Mouse (Mus musculus) forebrain, embryonic 15.5 days (tissue): ENCODE results near the gene Jmjd7. TPM values are rescaled to one million over a fixed set of nuclear protein-coding genes. Genes with fewer than 3 reads are reported as not detected.

Experiments used
- ATAC-seq: fragments of 200-750 bp; cut with Nextera tagmentation; replicated peaks from 2 replicates; pipeline ENCODE4 v1.8.0; 2017; ENCODE audit warnings: mild to moderate bottlenecking, moderate TSS enrichment, moderate library complexity
- H3K27ac ChIP-seq: fragments of 300-500 bp; sonication (generic); replicated peaks from 2 replicates; pipeline ENCODE4 v1.5.1; 2015; ENCODE audit warnings: mild to moderate bottlenecking, inconsistent platforms
- H3K27me3 ChIP-seq: fragments of 300-500 bp; sonication (generic); 2 replicates; pipeline ENCODE4 v1.6.1; 2015; ENCODE audit warnings: inconsistent platforms
- H3K36me3 ChIP-seq: fragments of 300-500 bp; sonication (generic); 2 replicates; pipeline ENCODE4 v1.6.1; 2015; ENCODE audit warnings: mild to moderate bottlenecking, inconsistent platforms
- H3K4me1 ChIP-seq: fragments of 300-500 bp; sonication (generic); 2 replicates; pipeline ENCODE4 v1.6.1; 2015; ENCODE audit warnings: inconsistent platforms
- H3K4me2 ChIP-seq: fragments of 300-500 bp; sonication (generic); replicated peaks from 2 replicates; pipeline ENCODE4 v1.6.1; 2015; ENCODE audit warnings: mild to moderate bottlenecking, inconsistent platforms
- H3K4me3 ChIP-seq: fragments of 300-500 bp; sonication (generic); 2 replicates; pipeline ENCODE4 v1.5.1; 2015; ENCODE audit warnings: mild to moderate bottlenecking, inconsistent platforms
- H3K9ac ChIP-seq: fragments of 300-500 bp; sonication (generic); replicated peaks from 2 replicates; pipeline ENCODE4 v1.6.1; 2015; ENCODE audit warnings: mild to moderate bottlenecking, inconsistent platforms
- H3K9me3 ChIP-seq: fragments of 300-500 bp; sonication (generic); 2 replicates; pipeline ENCODE4 v1.6.1; 2016; ENCODE audit warnings: inconsistent platforms
- WGBS: fragments of 180-500 bp; shearing (Covaris S2); methylation state at CpG from one replicate; pipeline ENCODE4 v1.1.7; 2015; ENCODE audit warnings: mixed read lengths; 5-methylcytosine and 5-hydroxymethylcytosine counted together
- microRNA-seq: library from miRNA; unstranded; fragments of <30 nt; microRNA quantifications from one replicate; pipeline ENCODE4, GENCODE M21; 2016
- polyA plus RNA-seq: library from polyadenylated mRNA; unstranded; fragments of >200 nt; fragmentation: Nextera tagmentation; extraction: Ambion mirVana; gene quantifications from 2 replicates; pipeline ENCODE4 v1.2.1, GENCODE M21; 2015

The Jmjd7 gene
- polyA plus RNA-seq, 1 experiment from 2014 or later, result 19.1 TPM

DNA sequence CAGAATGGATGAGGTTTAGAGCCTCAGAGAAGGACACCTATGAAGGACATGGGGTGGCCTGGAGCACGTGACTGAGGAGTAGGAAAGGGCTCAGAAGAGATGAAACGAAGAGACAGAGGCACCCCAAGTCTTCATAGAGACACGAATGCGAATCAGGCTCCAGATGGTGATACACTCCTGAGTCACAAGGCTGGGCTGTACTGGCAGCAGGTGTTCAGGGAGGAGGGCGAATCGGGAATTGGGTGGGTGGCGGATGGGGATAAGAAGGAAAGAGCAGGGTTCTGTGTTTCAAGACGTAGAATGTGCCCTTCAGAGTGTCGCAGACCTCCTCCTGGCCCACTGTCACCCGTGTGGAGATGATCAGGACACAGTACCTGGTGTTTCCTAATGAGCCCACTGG lies 38.0 kb downstream of the Jmjd7 start:
- no peaks in the 10 kb centered on the region for H3K4me1 ChIP-seq
- no peaks in the 10 kb centered on the region for H3K27me3 ChIP-seq
- H3K9ac ChIP-seq, result no peak overlapping the region
- H3K4me2 ChIP-seq, result no peak overlapping the region
- 90% methylated on average over 10 of the region's 10 CpGs for WGBS
- H3K9me3 ChIP-seq, result no peaks in the 10 kb centered on the region
- H3K36me3 ChIP-seq, result no peaks in the 10 kb centered on the region
- H3K4me3 ChIP-seq, result no peak overlapping the region
- H3K27ac ChIP-seq, result no peak overlapping the region
- ATAC-seq, result no peak

GRCm38 (mm10) chr2:120066224-120066623 lies 38.9 kb downstream of the Jmjd7 start:
- Histone ChIP-seq H3K4me2 (no peak overlapping the region), H3K27me3 (no peaks in the 10 kb centered on the region), H3K9me3 (no peaks in the 10 kb centered on the region), H3K4me3 (no peak overlapping the region), H3K36me3 (no peaks in the 10 kb centered on the region), H3K9ac (no peak overlapping the region), H3K27ac (no peak overlapping the region), H3K4me1 (no peaks in the 10 kb centered on the region)
- ATAC-seq, result no peak
- WGBS, result 57% methylated on average over 3 of the region's 3 CpGs

- Histone ChIP-seq H3K9ac (no peak overlapping the region), H3K27me3 (no peaks in the 10 kb centered on the region), H3K9me3 (no peaks in the 10 kb centered on the region), H3K4me3 (no peak overlapping the region), H3K27ac (no peak overlapping the region), H3K4me1 (no peaks in the 10 kb centered on the region), H3K36me3 (no peaks in the 10 kb centered on the region), H3K4me2 (no peak overlapping the region)
- whole genome bisulfite sequencing, result 38% methylated on average over 16 of the region's 16 CpGs
- ATAC-seq, result peak; percentile 48; the same call in 1 of the 2 replicates
Measured at GRCm38 (mm10) chr2:120068555-120069465, 41.5 kb downstream of the Jmjd7 start.

- no peak overlapping the region for H3K4me3 ChIP-seq
- ATAC-seq, result no peak
- no peak overlapping the region for H3K9ac ChIP-seq
- WGBS, result 63% methylated on average over 8 of the region's 8 CpGs
- no peak overlapping the region for H3K4me2 ChIP-seq
- H3K4me1 ChIP-seq, result no peaks in the 10 kb centered on the region
- no peak overlapping the region for H3K27ac ChIP-seq
- no peaks in the 10 kb centered on the region for H3K9me3 ChIP-seq
- H3K27me3 ChIP-seq, result 0 out of 2 replicates have a peak, but pooled peaks cover under 1% of the 10 kb centered on the region
- no peaks in the 10 kb centered on the region for H3K36me3 ChIP-seq
Measured at GRCm38 (mm10) chr2:120069466-120069990, 42.2 kb downstream of the Jmjd7 start.

- H3K4me1 ChIP-seq, result peaks cover 8% of the 10 kb centered on the region
- no peak overlapping the region for H3K9ac ChIP-seq
- 93% methylated on average over 4 of the region's 4 CpGs for WGBS
- no peak overlapping the region for H3K4me3 ChIP-seq
- H3K9me3 ChIP-seq, result no peaks in the 10 kb centered on the region
- no peak overlapping the region for H3K27ac ChIP-seq
- no peak overlapping the region for H3K4me2 ChIP-seq
- ATAC-seq, result no peak
- no peaks in the 10 kb centered on the region for H3K36me3 ChIP-seq
- H3K27me3 ChIP-seq, result peaks cover 21% of the 10 kb centered on the region
Measured at GRCm38 (mm10) chr2:120074096-120074495, 46.8 kb downstream of the Jmjd7 start.

DNA sequence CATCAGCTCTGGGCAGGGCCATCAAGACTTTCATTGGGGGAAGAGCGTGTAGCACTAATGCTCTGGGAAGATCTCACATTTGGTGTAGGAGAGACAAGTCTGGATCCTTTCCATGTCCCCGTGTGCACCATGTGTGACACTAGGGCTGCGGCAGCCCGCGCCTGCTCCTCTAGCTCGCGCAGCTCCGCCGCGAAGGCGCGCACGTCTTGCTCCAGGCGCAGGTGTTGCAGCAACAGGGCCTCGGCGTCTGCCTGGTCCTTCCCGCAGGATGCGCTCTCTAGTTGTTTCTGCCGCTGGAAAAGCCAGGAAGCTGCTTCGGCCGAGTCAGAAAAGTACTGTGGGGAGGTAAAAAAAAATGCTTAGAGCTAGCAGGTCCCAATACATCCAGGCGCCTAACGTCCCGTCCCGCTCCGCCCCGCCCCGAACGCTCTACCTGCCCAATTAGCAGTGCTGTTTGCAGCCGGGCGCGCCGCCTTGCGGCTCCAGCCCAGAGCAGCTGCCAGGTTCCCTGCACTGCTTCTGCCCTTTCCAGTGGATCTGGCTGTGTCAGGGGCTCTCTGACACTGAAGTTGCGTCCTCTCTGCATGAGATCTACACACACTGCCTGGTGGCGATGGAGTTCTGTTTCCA lies 48.9 kb downstream of the Jmjd7 start:
- under 1% methylated on average over 36 of the region's 36 CpGs for WGBS
- ATAC-seq, result peak; percentile 53

More for the DNA sequence above, 48.9 kb downstream of the Jmjd7 start:
- Histone ChIP-seq H3K4me2 (peak overlapping the region; percentile 54), H3K36me3 (no peaks in the 10 kb centered on the region), H3K9me3 (no peaks in the 10 kb centered on the region), H3K27ac (no peak overlapping the region), H3K4me1 (peaks cover 8% of the 10 kb centered on the region), H3K27me3 (peaks cover 21% of the 10 kb centered on the region), H3K9ac (no peak overlapping the region; the same call in 1 of the 2 replicates), H3K4me3 (peak overlapping the region; percentile 39)

Small RNA genes lying within 50 kb of the gene (microRNA-seq; reads per million reads assigned to microRNA genes)
- not detected for gene Mir7665

Other genes starting within 250 kb of the Jmjd7 start
- 21.5 and 21.6 TPM in 2 replicates for gene Rpap1, start 239.9 kb upstream of the Jmjd7 start, polyA plus RNA-seq
- 15.9 and 17.9 TPM in 2 replicates for gene Tyro3, start 229.8 kb upstream of the Jmjd7 start, polyA plus RNA-seq
- gene Mga, start 130.3 kb upstream of the Jmjd7 start, polyA plus RNA-seq, result 28.0 and 29.0 TPM in 2 replicates
- 5.4 and 5.5 TPM in 2 replicates for gene Mapkbp1, start 54.8 kb upstream of the Jmjd7 start, polyA plus RNA-seq
- gene Gm28042, start within 50 bp of the Jmjd7 start, polyA plus RNA-seq, result 5.0 and 5.1 TPM in 2 replicates
- 2.0 and 2.3 TPM in 2 replicates for gene Pla2g4b, start 5.9 kb downstream of the Jmjd7 start, polyA plus RNA-seq
- gene Ehd4, start 127.1 kb downstream of the Jmjd7 start, polyA plus RNA-seq, result 9.7 and 11.7 TPM in 2 replicates
- gene Pla2g4e, start 217.9 kb downstream of the Jmjd7 start, polyA plus RNA-seq, result 1.7 and 1.8 TPM in 2 replicates